Mouse (Mus musculus) heart, adult 2 months (tissue): ENCODE measurements around the gene Gm8909.

Experiments used
- CTCF ChIP-seq: fragments of 200-600 bp; IDR thresholded peaks from 2 replicates; pipeline ENCODE4 v1.8.1; 2022; ENCODE audit warnings: antibody characterized with exemption, mild to moderate bottlenecking, moderate library complexity
- EP300 ChIP-seq: fragments of 200-500 bp; IDR thresholded peaks from 2 replicates; pipeline ENCODE4 v1.6.1; 2011; ENCODE audit warnings: low read depth, low read length, control low read depth; ENCODE audit not compliant: insufficient read depth
- POLR2A ChIP-seq: fragments of 200-500 bp; IDR thresholded peaks from 2 replicates; pipeline ENCODE4 v1.6.1; 2011; ENCODE audit warnings: mild to moderate bottlenecking, low read depth, low read length, control low read depth; ENCODE audit not compliant: insufficient read depth

DNA sequence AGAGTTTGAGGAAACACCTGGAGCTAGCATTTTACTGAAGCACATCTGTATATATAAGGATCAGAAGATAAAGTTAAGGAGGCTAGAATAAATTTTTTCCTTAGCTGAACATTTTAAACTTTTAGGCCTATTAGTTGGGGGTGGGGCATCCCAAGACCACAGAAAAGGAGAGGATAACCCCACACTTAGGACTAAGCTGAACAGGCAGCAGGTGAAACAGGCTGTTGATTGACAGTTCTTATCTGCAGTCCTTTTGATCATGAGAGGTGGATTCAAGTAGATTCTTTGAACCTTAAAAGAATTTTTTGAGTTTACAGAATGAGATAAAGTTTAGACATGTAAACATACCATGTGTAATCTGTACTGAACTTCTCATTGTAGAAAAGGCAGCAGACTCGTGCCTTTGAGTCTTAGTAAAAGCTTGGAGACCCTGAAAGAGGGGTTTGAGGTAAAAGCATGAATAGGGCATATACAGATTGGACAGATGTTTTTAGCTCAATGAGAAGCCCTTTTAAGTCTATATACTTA lies 2.0 kb upstream of the Gm8909 start:
- TF ChIP-seq POLR2A (no peak), CTCF (no peak), EP300 (no peak)
